Mouse (Mus musculus) adrenal gland, adult 8-10 months (tissue): Measurements from ENCODE around the gene Wbp2nl. TPM values are rescaled to one million over a fixed set of nuclear protein-coding genes. Genes with fewer than 3 reads are reported as not detected.
A peak's percentile ranks its signal among the peaks of the same experiment; 100 is the strongest.

ENCODE experiments used
- DNase-seq: peaks from one replicate; pipeline ENCODE4 v3.0.0; 2022
- total RNA-seq, 4 experiments: library from RNA; stranded (reverse); gene quantifications; 2 replicates each; pipeline ENCODE4 v1.2.4; 2022

Gene Wbp2nl
- total RNA-seq = not detected

GRCm38 (mm10) chr15:82298764-82299561 lies at the start of gene Wbp2nl:
Gene Wbp2nl (plus strand): TSS chr15:82298954.
- DNase-seq = no peak

DNA sequence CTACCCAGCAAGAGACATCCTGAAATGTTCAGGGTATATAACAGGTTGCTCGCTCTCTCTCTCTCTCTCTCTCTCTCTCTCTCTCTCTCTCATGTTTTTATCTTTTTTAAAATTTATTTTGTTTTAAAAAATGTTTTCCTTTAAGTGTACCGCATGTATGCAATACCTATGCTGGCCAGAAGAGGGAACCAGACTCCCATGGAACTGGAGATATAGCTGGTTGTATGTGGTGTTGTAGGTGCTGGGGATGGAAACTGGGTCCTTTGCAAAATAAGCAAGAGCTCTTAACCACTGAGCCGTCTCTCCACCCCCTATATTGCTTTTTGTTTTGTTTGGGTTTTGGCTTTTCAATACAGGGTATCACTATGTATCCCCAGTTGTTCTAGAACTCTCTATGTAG lies 47.2 kb upstream of the Wbp2nl start:
- no peak for DNase-seq

GRCm38 (mm10) chr15:82252097-82252496 lies 46.7 kb upstream of the Wbp2nl start, which contains the start of gene 1500009C09Rik:
Gene 1500009C09Rik (plus strand): TSS chr15:82252397.
- no peak for DNase-seq

- DNase-seq = no peak
These were observed 43.5 kb upstream of the Wbp2nl start for GRCm38 (mm10) chr15:82255248-82255647.

- DNase-seq = no peak
These were observed 42.8 kb upstream of the Wbp2nl start for GRCm38 (mm10) chr15:82255944-82256383.

- DNase-seq = peak; percentile 29
These were observed 39.2 kb upstream of the Wbp2nl start for GRCm38 (mm10) chr15:82259510-82259909.

DNA sequence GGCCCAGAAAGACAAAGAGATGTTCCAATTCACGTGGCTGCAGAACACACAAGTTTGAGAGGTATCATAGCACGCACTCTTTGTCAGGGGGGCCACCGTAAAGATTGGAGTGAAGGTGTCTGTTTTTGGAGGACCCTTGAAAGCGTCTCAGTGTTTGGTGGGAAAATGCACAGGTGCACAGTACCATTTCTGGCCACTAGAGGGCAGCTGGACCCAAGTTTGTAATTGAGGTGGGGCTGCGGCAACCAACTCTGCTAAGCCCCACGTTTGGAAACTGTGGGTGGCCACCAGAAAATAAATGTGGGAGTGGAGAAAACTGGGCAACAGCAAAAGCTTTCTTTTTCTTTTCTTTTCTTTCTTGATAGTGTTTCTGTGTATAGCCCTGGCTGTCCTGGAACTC lies 32.4 kb upstream of the Wbp2nl start:
- DNase-seq = no peak

- DNase-seq = no peak
These were observed 30.6 kb upstream of the Wbp2nl start for GRCm38 (mm10) chr15:82268185-82268584.

GRCm38 (mm10) chr15:82268783-82269182 lies 30.0 kb upstream of the Wbp2nl start:
- DNase-seq = no peak

GRCm38 (mm10) chr15:82271201-82271600 lies 27.6 kb upstream of the Wbp2nl start:
- DNase-seq = peak; percentile 36

DNA sequence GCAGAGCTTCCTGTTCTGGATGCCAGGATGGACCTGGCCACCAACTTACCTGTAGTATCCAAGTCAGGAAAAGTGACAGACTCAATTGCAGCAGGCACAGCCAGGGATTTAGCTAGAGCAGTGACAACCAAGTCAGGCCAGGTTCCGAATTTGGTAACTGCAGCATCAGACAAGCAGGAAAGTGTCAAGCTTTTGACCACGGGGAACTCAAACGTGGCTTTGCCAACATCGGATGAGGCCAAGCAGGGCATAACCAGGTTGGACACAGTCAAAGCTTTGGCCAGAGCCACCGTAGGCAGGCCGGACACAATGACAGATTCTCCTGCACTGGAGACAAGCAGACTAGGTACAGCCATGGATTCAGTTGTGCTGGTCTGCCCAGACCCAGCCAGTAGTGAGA lies 26.5 kb upstream of the Wbp2nl start:
- DNase-seq = no peak

GRCm38 (mm10) chr15:82274593-82274926 lies 24.2 kb upstream of the Wbp2nl start, which contains the start of gene Sept3:
Gene Sept3 (plus strand): TSS chr15:82274893.
- DNase-seq = no peak

GRCm38 (mm10) chr15:82274927-82275901 lies 23.5 kb upstream of the Wbp2nl start:
- no peak for DNase-seq

DNA sequence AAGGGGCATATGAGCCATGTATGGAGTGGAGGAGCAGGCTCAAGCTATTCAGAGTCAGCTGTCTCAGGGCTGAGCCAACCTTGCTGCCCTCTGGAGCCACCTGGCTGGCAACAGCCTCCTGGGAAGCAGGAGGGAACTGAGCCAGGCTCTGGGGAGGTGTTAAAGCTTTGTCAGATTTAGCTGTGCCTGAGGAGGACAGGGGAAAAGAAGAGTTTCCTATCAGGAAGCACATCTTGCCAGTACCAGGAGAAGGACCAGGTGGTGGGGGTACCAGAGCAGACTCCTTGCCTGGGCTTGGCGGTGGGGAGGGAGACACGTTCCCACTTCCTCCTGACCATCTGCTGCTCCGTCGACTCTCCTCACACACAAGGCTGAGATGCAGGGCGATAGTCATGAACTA lies 21.2 kb upstream of the Wbp2nl start:
- no peak for DNase-seq

DNA sequence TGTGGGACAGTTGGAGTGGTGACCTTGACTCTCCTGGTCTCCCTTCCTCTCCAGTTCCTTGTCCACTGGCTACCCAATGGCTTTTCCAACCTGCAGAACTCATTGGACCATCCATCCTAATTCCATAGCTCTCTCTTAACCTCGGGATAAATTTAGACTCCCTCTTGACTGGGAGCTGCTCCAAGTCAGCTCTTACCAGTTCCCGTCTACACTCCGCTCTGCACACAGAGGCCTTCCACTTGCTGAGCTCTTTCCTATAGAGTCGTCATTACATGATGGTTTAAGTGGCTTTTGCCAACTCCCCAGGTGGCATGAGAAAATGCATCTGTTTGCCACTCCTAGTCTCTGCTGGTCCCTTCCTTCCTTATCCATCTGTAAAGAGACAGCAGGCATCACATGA lies 18.1 kb upstream of the Wbp2nl start:
- DNase-seq = no peak

- no peak for DNase-seq
These were observed 12.6 kb upstream of the Wbp2nl start for GRCm38 (mm10) chr15:82286157-82286556.

DNA sequence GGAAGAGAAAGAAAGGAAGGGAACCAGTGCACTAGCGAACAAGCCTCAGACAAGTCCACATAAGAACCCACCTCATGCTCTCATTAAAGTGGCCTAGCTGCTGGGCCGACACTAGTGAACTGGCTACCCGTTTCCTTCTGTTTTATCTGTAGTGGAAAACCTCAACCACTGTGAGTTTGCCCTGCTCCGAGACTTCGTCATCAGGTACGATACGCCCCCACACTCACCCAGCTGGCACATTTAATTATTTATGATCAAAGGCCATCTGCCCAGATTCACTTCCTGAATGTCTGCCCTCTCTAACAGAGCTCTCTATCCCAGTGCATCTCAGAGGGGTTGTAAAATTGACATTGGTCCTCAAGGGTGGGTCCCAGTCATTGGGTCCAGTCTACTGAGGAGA lies 8.5 kb upstream of the Wbp2nl start:
- DNase-seq = no peak

DNA sequence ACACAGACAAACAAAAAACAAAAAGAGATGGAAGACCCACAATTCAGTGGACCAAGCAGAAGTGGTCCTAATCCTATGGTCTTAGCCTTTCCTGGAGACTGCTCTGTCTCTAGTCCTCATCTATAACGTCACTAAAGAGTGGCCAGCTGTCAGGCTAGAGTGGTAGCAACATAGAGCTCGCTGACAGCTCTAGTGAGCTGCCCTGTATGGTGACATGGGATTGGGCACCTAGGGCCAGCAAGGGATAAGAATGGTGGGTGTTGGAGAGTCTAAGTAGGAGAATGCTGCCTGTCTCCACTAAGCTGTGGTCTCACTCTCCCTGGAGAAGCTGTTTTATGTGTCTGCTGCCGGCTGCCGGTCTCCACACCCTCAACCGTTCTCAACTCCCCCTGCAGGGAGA lies 5.9 kb upstream of the Wbp2nl start:
- no peak for DNase-seq

DNA sequence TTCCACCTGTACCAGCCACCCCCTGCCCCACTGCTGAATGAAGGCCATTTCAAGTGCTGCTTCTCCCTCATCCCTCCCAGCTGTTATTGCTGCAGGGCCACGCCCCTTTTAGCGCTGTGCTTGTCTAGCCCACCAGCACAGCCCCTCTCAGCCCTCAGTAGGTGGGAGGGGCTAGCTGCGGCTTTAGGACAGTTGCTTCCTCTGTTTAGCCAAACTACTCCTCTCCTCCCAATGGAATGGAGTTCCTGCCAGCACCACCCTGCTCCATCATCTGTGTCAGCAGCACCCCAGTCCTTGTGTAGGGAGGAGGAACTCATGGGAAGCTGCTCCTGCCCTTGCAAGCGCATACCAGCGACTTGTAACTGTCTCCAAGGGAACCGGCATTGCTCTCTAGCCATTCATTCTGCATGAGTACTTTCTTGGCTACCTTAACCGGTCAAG lies 5.5 kb upstream of the Wbp2nl start:
- no peak for DNase-seq

DNA sequence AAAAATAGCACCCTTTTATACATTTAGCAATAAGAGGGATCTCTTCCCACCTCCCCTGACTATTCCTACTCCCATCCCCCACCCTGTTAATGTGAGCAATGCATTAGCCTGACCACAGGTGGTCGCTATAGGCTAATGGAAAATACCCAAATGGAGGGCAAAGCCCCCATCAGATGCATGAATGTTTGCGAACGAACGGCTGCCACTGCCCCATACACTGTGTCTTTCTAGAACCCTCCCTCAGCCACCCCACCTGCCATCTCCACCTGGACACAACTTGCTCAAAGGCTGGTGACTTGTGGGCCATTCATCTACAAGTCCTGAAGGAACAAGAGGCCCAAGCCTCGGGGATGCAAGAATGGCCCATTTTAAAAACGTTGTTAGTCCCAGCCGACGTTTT lies 4.7 kb upstream of the Wbp2nl start:
- DNase-seq = no peak

DNA sequence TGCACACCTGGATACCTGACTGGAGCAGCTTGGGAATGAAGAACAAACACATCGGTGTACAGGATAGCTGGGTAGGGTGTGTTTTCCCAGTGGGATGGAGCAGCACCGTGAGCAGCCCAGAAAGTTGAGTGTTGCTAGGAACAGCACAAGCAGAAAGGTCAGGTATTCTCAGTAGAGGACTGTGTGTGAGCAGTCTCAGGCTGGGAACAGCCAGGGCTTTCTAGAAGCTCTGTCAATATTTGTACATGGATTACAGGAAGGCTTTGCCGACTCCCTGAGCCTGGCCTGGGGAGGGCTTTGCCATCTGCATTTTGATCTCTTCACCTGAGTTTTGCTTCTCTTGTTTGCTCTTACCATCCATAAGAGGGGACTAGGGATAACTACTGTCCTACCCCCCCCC lies 8.4 kb downstream of the Wbp2nl start:
- DNase-seq = no peak

- DNase-seq = no peak
These were observed 9.7 kb downstream of the Wbp2nl start for GRCm38 (mm10) chr15:82308416-82308815.

DNA sequence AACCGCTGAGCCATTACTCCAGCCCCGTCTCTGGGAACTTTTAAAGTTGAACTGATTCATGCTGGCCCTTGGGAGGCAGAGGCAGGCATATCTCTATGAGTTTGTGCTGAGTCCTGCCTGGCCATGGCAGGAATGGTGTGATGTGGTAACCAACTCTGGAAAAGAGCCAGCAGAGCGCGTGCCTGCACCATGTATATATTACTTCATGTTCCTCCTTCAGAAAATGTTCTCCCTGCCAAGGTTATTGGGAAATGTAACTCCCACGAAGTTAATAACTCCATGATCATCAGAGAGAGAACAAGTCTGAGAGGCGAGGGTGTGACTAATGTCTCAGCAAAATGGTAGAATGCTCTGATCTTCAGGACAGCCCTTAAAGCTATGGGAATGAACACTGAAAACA lies 19.1 kb downstream of the Wbp2nl start:
- no peak for DNase-seq
